In the genomic region with DNA sequence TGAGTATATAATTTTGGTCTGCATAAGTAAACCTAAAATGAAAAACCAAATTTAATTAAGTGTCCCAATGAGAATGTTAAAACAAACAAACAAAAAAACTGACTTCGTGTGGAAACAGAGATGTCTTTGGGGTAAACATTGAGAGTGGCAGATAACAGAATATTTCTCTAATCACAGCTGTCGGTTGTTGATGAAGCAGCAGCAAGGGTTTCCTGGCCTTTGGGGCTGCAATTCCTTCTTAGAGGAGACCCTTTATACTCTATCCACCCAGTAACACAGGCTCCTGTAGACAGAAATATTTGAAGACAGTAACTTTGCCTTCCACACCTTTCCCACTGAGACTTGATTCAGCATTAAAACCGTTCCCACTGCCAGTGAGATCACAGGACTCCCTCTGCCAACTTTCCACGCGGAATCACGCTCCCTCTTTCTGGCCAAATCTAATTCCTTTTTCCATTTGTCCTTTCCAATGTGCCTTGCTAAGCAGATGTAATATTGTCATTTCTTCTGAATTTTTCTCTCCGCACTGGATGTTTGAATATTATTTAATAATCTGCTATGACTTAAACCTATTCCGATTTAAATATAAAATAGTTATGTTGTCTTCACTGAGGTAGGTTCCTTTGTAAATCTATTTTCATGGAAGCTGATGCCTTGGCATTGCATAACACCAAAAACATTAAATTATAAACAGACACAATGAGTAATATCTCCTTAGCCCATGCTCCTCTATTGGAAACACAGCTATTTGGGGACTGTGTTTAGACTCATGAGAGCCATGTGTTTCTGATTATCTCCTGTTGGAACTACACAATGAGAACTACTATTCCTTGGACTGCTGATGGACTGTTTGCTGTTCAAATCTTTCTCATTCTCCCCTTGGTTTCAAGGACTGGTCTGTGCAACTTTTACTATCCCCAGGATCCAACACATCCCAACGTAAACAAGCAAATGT, we compare ENCODE assay signal across 13 mouse cellular contexts. TPM values are rescaled to one million over a fixed set of nuclear protein-coding genes. Genes with fewer than 3 reads are reported as not detected.
A peak's percentile ranks its signal among the peaks of the same experiment; 100 is the strongest.
DNase-seq lines count a peak whose midpoint lies in the region; ATAC-seq and TF ChIP-seq lines count a peak whose summit lies in the region.
"Had no signal": no experiment of that assay in that cellular context is flagged by ENCODE, and none has a peak within 500 bp of the region (broad histone marks: within the 10 kb centered on the region; RNA-seq: fewer than 3 reads in every experiment).

No protein-coding gene starts in this region.

- DNase-seq in brain, embryonic 14.5 days (ENCODE audit: low read depth) = peak; percentile 30
- no peak for DNase-seq in limb, embryonic 10.5 days (ENCODE audit: low spot score)
- no peak for DNase-seq in testis, postnatal 10 days (ENCODE audit: low spot score)
- no peak for DNase-seq in ovary, postnatal 14 days (ENCODE audit: low spot score)
- no peak for DNase-seq in adrenal gland, postnatal 4 days (ENCODE audit: low spot score in 2 of 2)
- DNase-seq: cerebellum, adult 18-20 months; thymus, postnatal 4 days had no signal

- H3K27me3 ChIP-seq in hindbrain, embryonic 12.5 days = peaks cover 24% of the 10 kb centered on the region
- H3K27me3 ChIP-seq in hindbrain, embryonic 13.5 days = peaks cover 29% of the 10 kb centered on the region
- H3K27me3 ChIP-seq in embryonic facial prominence, embryonic 15.5 days = no peaks in the 10 kb centered on the region
- H3K27me3 ChIP-seq in limb, embryonic 10.5 days (ENCODE audit: low read depth, poor library complexity, severe bottlenecking) = no peaks in the 10 kb centered on the region

- H3K27ac ChIP-seq in hindbrain, embryonic 12.5 days = peak overlapping the region; percentile 40; the same call in 1 of the 2 replicates
- H3K27ac ChIP-seq in hindbrain, embryonic 13.5 days = no peak overlapping the region
- H3K27ac ChIP-seq in embryonic facial prominence, embryonic 15.5 days (replicated peaks) = peak overlapping the region; percentile 84
- H3K27ac ChIP-seq in limb, embryonic 10.5 days = peak overlapping the region; percentile 92
- H3K27ac ChIP-seq: hindbrain, postnatal 0 days had no signal

- H3K9ac ChIP-seq in hindbrain, embryonic 12.5 days = no peak overlapping the region
- H3K9ac ChIP-seq in hindbrain, embryonic 13.5 days = no peak overlapping the region
- H3K9ac ChIP-seq in embryonic facial prominence, embryonic 15.5 days = no peak overlapping the region

- peaks cover 12% of the 10 kb centered on the region for H3K4me1 ChIP-seq in hindbrain, embryonic 12.5 days
- peaks cover 14% of the 10 kb centered on the region for H3K4me1 ChIP-seq in hindbrain, embryonic 13.5 days (replicated peaks)
- H3K4me1 ChIP-seq in embryonic facial prominence, embryonic 15.5 days = 0 out of 2 replicates have a peak, but pooled peaks cover 7% of the 10 kb centered on the region
- peaks cover 25% of the 10 kb centered on the region for H3K4me1 ChIP-seq in limb, embryonic 10.5 days

- no peak for TF ChIP-seq POLR2A in brain, embryonic 14.5 days (IDR thresholded peaks at IDR 0.05; ENCODE audit: borderline replicate concordance, extremely low read depth, insufficient read depth, insufficient read length, poor library complexity, severe bottlenecking)

- WGBS in hindbrain, embryonic 12.5 days = 71% methylated on average over 9 of the region's 9 CpGs
- WGBS in hindbrain, embryonic 13.5 days = 75% methylated on average over 9 of the region's 9 CpGs
- 36% methylated on average over 9 of the region's 9 CpGs for WGBS in embryonic facial prominence, embryonic 15.5 days
- WGBS in limb, embryonic 10.5 days = 64% methylated on average over 9 of the region's 9 CpGs

- peak overlapping the region; percentile 17; the same call in 1 of the 2 replicates for H3K4me2 ChIP-seq in hindbrain, embryonic 12.5 days (replicated peaks)
- no peak overlapping the region for H3K4me2 ChIP-seq in hindbrain, embryonic 13.5 days
- peak overlapping the region; percentile 27 for H3K4me2 ChIP-seq in embryonic facial prominence, embryonic 15.5 days (replicated peaks)

- no peaks in the 10 kb centered on the region for H3K36me3 ChIP-seq in hindbrain, embryonic 12.5 days
- no peaks in the 10 kb centered on the region for H3K36me3 ChIP-seq in hindbrain, embryonic 13.5 days
- no peaks in the 10 kb centered on the region for H3K36me3 ChIP-seq in embryonic facial prominence, embryonic 15.5 days
- H3K36me3 ChIP-seq in limb, embryonic 10.5 days = peaks cover 40% of the 10 kb centered on the region

- no peaks in the 10 kb centered on the region for H3K9me3 ChIP-seq in hindbrain, embryonic 12.5 days (replicated peaks)
- H3K9me3 ChIP-seq in hindbrain, embryonic 13.5 days = no peaks in the 10 kb centered on the region
- no peaks in the 10 kb centered on the region for H3K9me3 ChIP-seq in embryonic facial prominence, embryonic 15.5 days (replicated peaks)
- H3K9me3 ChIP-seq in limb, embryonic 10.5 days (replicated peaks) = no peaks in the 10 kb centered on the region

- H3K4me3 ChIP-seq in hindbrain, embryonic 12.5 days = no peak overlapping the region
- no peak overlapping the region for H3K4me3 ChIP-seq in hindbrain, embryonic 13.5 days
- peak overlapping the region; percentile 24 for H3K4me3 ChIP-seq in embryonic facial prominence, embryonic 15.5 days (replicated peaks)
- peak overlapping the region; percentile 71 for H3K4me3 ChIP-seq in limb, embryonic 10.5 days

- no peak for TF ChIP-seq CTCF in brain, embryonic 14.5 days (IDR thresholded peaks at IDR 0.05; ENCODE audit: borderline replicate concordance, extremely low read depth, insufficient read depth, insufficient read length)

- ATAC-seq in hindbrain, embryonic 12.5 days (ENCODE audit: low FRiP score) = no peak
- ATAC-seq in hindbrain, embryonic 13.5 days (ENCODE audit: low FRiP score) = no peak
- 0 out of 2 replicates have a peak, but pooled peaks have one; percentile 39 for ATAC-seq in embryonic facial prominence, embryonic 15.5 days (ENCODE audit: insufficient number of reproducible peaks, low FRiP score, low TSS enrichment, low read depth)
- ATAC-seq: activated CD4-positive, CD25-positive, alpha-beta regulatory T cell, adult 4 months; forebrain, embryonic 16.5 days; hindbrain, postnatal 0 days had no signal

RNA-seq across cellular contexts. Expression of gene Cped1, which starts 4.7 kb away (rescaled TPM):
- 19.1 and 21.1 TPM in 2 replicates for polyA plus RNA-seq in hindbrain, embryonic 12.5 days (2016; fragmentation: Nextera tagmentation; extraction: Ambion mirVana)
- polyA plus RNA-seq in hindbrain, embryonic 13.5 days (2015; fragmentation: Nextera tagmentation; extraction: Ambion mirVana) = 4.3 and 4.4 TPM in 2 replicates
- 2.7 and 4.3 TPM in 2 replicates for polyA plus RNA-seq in brain, embryonic 14.5 days (2012; rRNA removed)
- 28.5 and 30.3 TPM in 2 replicates for polyA plus RNA-seq in embryonic facial prominence, embryonic 15.5 days (2015; fragmentation: Nextera tagmentation; extraction: Ambion mirVana)
- 58.8 and 63.8 TPM in 2 replicates for polyA plus RNA-seq in limb, embryonic 10.5 days (2016; fragmentation: Nextera tagmentation; extraction: Ambion mirVana)
- 10 to 100 TPM; 25.1 to 29.0 TPM for total RNA-seq in adrenal gland, postnatal 4 days (2021)

RNA-seq across cellular contexts. Expression of gene Ing3, which starts 41.1 kb away (rescaled TPM):
- 49.5 and 52.3 TPM in 2 replicates for polyA plus RNA-seq in hindbrain, embryonic 12.5 days (2016; fragmentation: Nextera tagmentation; extraction: Ambion mirVana)
- polyA plus RNA-seq in hindbrain, embryonic 13.5 days (2015; fragmentation: Nextera tagmentation; extraction: Ambion mirVana) = 43.1 and 49.4 TPM in 2 replicates
- polyA plus RNA-seq in brain, embryonic 14.5 days (2012; rRNA removed) = 20.1 and 21.2 TPM in 2 replicates
- polyA plus RNA-seq in embryonic facial prominence, embryonic 15.5 days (2015; fragmentation: Nextera tagmentation; extraction: Ambion mirVana) = 54.4 and 55.2 TPM in 2 replicates
- 52.2 and 57.8 TPM in 2 replicates for polyA plus RNA-seq in limb, embryonic 10.5 days (2016; fragmentation: Nextera tagmentation; extraction: Ambion mirVana)
- total RNA-seq in adrenal gland, postnatal 4 days (2021) = 10 to 100 TPM; 26.4 to 29.9 TPM

Comparison
In these comparisons a context has a peak if more than half of its experiments do, and no peak if none do; other contexts are left out.
1. H3K4me3 ChIP-seq: peak in embryonic facial prominence, embryonic 15.5 days (single experiment) and limb, embryonic 10.5 days (single experiment); none in hindbrain, embryonic 12.5 days (single experiment) and hindbrain, embryonic 13.5 days (single experiment).